Mouse (Mus musculus) ES-Bruce4 (cell line): ENCODE measurements at regions not wholly inside any gene's neighbourhood (a gene's known extent, or its start where the extent isn't known, plus 50 kb on each side); places are given as distances from the start of the nearest gene placed in this dataset.

Experiments used
- CTCF ChIP-seq: IDR thresholded peaks from one replicate; pipeline ENCODE4 v1.8.1; 2011; ENCODE audit warnings: low read depth, low read length
- EP300 ChIP-seq: IDR thresholded peaks from 2 replicates; pipeline ENCODE4 v1.6.1; 2011; ENCODE audit warnings: low read depth, low read length; ENCODE audit not compliant: insufficient read depth
- POLR2A ChIP-seq: IDR thresholded peaks from one replicate; pipeline ENCODE4 v1.8.1; 2011; ENCODE audit warnings: low read length; ENCODE audit not compliant: insufficient read depth

DNA sequence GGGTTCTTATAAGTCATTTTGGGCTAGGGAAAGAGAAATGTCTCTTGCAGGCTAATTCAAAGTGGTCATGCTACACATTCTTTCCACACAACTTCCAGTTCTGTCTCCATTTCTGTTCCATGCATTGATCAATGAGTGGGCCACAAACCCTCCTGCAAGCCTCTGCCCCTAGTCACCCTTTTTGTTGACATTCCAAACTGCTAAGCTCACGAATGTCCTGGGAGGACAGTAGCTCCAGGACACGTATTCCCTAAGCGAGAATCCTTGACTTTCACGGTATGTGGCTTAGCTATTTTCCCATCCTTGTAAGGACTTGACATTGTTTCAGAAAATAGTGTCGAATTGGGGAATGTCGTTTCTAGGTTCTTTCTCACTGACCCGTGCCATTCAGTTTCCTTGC is 91.1 kb upstream of the Bmp2 start:
- TF ChIP-seq POLR2A (no peak), CTCF (no peak), EP300 (no peak)
